Mouse (Mus musculus) small intestine, adult 2 months (tissue): ENCODE data around the gene Gm10401. TPM values are rescaled to one million over a fixed set of nuclear protein-coding genes. Genes with fewer than 3 reads are reported as not detected.

Source experiments
- H3K27ac ChIP-seq: fragments of 200-500 bp; 2 replicates; pipeline ENCODE4 v1.5.1; 2012; ENCODE audit warnings: low read depth, low read length, control low read depth, inconsistent platforms; ENCODE audit not compliant: insufficient read depth
- H3K27me3 ChIP-seq: fragments of 200-500 bp; 2 replicates; pipeline ENCODE4 v1.6.1; 2012; ENCODE audit warnings: mild to moderate bottlenecking, moderate library complexity, low read length, inconsistent platforms; ENCODE audit not compliant: control insufficient read depth, insufficient read depth
- H3K36me3 ChIP-seq: fragments of 200-500 bp; 2 replicates; pipeline ENCODE4 v1.6.1; 2012; ENCODE audit warnings: mild to moderate bottlenecking, low read length, control low read depth, inconsistent platforms; ENCODE audit not compliant: control insufficient read depth, insufficient read depth
- H3K4me1 ChIP-seq: fragments of 200-500 bp; 2 replicates; pipeline ENCODE4 v1.6.1; 2012; ENCODE audit warnings: low read length, inconsistent platforms, mixed read lengths; ENCODE audit not compliant: control insufficient read depth, insufficient read depth, insufficient read length
- H3K4me3 ChIP-seq: fragments of 200-500 bp; 2 replicates; pipeline ENCODE4 v1.5.1; 2012; ENCODE audit warnings: low read depth, mild to moderate bottlenecking, control low read depth, inconsistent platforms, low read length, moderate library complexity
- CTCF ChIP-seq: fragments of 200-500 bp; IDR thresholded peaks from 2 replicates; pipeline ENCODE4 v1.5.1; 2012; ENCODE audit warnings: low read depth, mild to moderate bottlenecking, control low read depth, inconsistent platforms, low read length, moderate library complexity, mixed read lengths; ENCODE audit not compliant: insufficient replicate concordance, insufficient read length; ENCODE audit errors: extremely low read depth
- POLR2A ChIP-seq: fragments of 200-500 bp; IDR thresholded peaks from 2 replicates; pipeline ENCODE4 v1.6.1; 2012; ENCODE audit warnings: low read depth, mild to moderate bottlenecking, control low read depth, inconsistent platforms, low read length, moderate library complexity
- WGBS: fragments of 180-500 bp; shearing (Covaris S2); methylation state at CpG from one replicate; pipeline ENCODE4 v1.1.7; 2018; 5-methylcytosine and 5-hydroxymethylcytosine counted together
- polyA plus RNA-seq: library from polyadenylated mRNA; depleted of rRNA; stranded (reverse); fragments of >200 nt; gene quantifications from 2 replicates; pipeline ENCODE4 v1.2.3, GENCODE M21; 2012; rRNA removed

Gene Gm10401
- polyA plus RNA-seq, 1 experiment, result not detected

- peak overlapping the region; percentile 20 for H3K27ac ChIP-seq
- no peak overlapping the region for H3K4me3 ChIP-seq
- no peaks in the 10 kb centered on the region for H3K27me3 ChIP-seq
- TF ChIP-seq CTCF, result no peak
- no peak for TF ChIP-seq POLR2A
- H3K4me1 ChIP-seq, result peaks cover 23% of the 10 kb centered on the region
- 51% methylated on average over 7 of the region's 7 CpGs for WGBS
- peaks cover 4% of the 10 kb centered on the region for H3K36me3 ChIP-seq
These were observed 39.4 kb downstream of the Gm10401 start for GRCm38 (mm10) chr5:115058584-115059297.

- 82% methylated on average over 4 of the region's 4 CpGs for WGBS
- H3K36me3 ChIP-seq, result no peaks in the 10 kb centered on the region
- H3K4me3 ChIP-seq, result no peak overlapping the region
- peaks cover 33% of the 10 kb centered on the region for H3K4me1 ChIP-seq
- no peaks in the 10 kb centered on the region for H3K27me3 ChIP-seq
- no peak for TF ChIP-seq POLR2A
- no peak for TF ChIP-seq CTCF
- H3K27ac ChIP-seq, result no peak overlapping the region
These were observed 40.9 kb downstream of the Gm10401 start for GRCm38 (mm10) chr5:115057153-115057552.

- Histone ChIP-seq H3K36me3 (no peaks in the 10 kb centered on the region), H3K27me3 (no peaks in the 10 kb centered on the region), H3K27ac (no peak overlapping the region), H3K4me3 (no peak overlapping the region), H3K4me1 (peaks cover 43% of the 10 kb centered on the region)
- TF ChIP-seq POLR2A, result no peak
- no peak for TF ChIP-seq CTCF
- 75% methylated on average over 6 of the region's 6 CpGs for WGBS
These were observed 42.7 kb downstream of the Gm10401 start for GRCm38 (mm10) chr5:115055418-115055817.

- no peak overlapping the region for H3K27ac ChIP-seq
- WGBS, result 90% methylated on average over 22 of the region's 22 CpGs
- no peak overlapping the region for H3K4me3 ChIP-seq
- TF ChIP-seq CTCF (no peak), POLR2A (no peak)
- no peaks in the 10 kb centered on the region for H3K27me3 ChIP-seq
- H3K4me1 ChIP-seq, result peaks cover 41% of the 10 kb centered on the region
- H3K36me3 ChIP-seq, result no peaks in the 10 kb centered on the region
These were observed 44.2 kb downstream of the Gm10401 start for GRCm38 (mm10) chr5:115053791-115054396.

GRCm38 (mm10) chr5:115052546-115052945, 45.5 kb downstream of the Gm10401 start:
- Histone ChIP-seq H3K4me1 (peaks cover 40% of the 10 kb centered on the region), H3K27ac (peak overlapping the region; percentile 68), H3K4me3 (no peak overlapping the region), H3K36me3 (no peaks in the 10 kb centered on the region), H3K27me3 (no peaks in the 10 kb centered on the region)
- WGBS, result 22% methylated on average over 8 of the region's 8 CpGs
- TF ChIP-seq POLR2A (no peak), CTCF (no peak)

GRCm38 (mm10) chr5:115050776-115051175, 47.3 kb downstream of the Gm10401 start:
- 82% methylated on average over 6 of the region's 6 CpGs for WGBS
- H3K27me3 ChIP-seq, result no peaks in the 10 kb centered on the region
- H3K36me3 ChIP-seq, result no peaks in the 10 kb centered on the region
- 0 out of 2 replicates have a peak overlapping the region, but pooled peaks have one; percentile 2 for H3K27ac ChIP-seq
- no peak for TF ChIP-seq CTCF
- no peak for TF ChIP-seq POLR2A
- peaks cover 40% of the 10 kb centered on the region for H3K4me1 ChIP-seq
- H3K4me3 ChIP-seq, result no peak overlapping the region

GRCm38 (mm10) chr5:115049692-115050091, 48.4 kb downstream of the Gm10401 start:
- H3K36me3 ChIP-seq, result 0 out of 2 replicates have a peak, but pooled peaks cover 2% of the 10 kb centered on the region
- H3K27ac ChIP-seq, result peak overlapping the region; percentile 96
- no peaks in the 10 kb centered on the region for H3K27me3 ChIP-seq
- H3K4me1 ChIP-seq, result peaks cover 44% of the 10 kb centered on the region
- no peak overlapping the region for H3K4me3 ChIP-seq
- WGBS, result 31% methylated on average over 6 of the region's 6 CpGs
- TF ChIP-seq POLR2A (no peak), CTCF (no peak)

Other genes starting within 250 kb of the Gm10401 start
- not detected in 2 replicates for gene 4930519G04Rik, start 244.6 kb downstream of the Gm10401 start, polyA plus RNA-seq
- 0.05 TPM in 1 of 2 replicates, not detected in the other for gene Gm9936, start 239.6 kb downstream of the Gm10401 start, polyA plus RNA-seq
- 7.2 and 53.4 TPM in 2 replicates for gene Oasl2, start 201.4 kb downstream of the Gm10401 start, polyA plus RNA-seq
- 88.2 and 139 TPM in 2 replicates for gene Oasl1, start 175.1 kb downstream of the Gm10401 start, polyA plus RNA-seq
- gene 2210016L21Rik, start 156.1 kb downstream of the Gm10401 start, polyA plus RNA-seq, result 8.5 and 13.6 TPM in 2 replicates
- gene Hnf1a, start 127.2 kb downstream of the Gm10401 start, polyA plus RNA-seq, result 24.1 and 46.9 TPM in 2 replicates
- 36.9 and 101 TPM in 2 replicates for gene Sppl3, start 87.2 kb downstream of the Gm10401 start, polyA plus RNA-seq
- 63.3 and 95.9 TPM in 2 replicates for gene Acads, start 21.1 kb upstream of the Gm10401 start, polyA plus RNA-seq
- gene Unc119b, start 36.7 kb upstream of the Gm10401 start, polyA plus RNA-seq, result 16.9 and 26.5 TPM in 2 replicates
- 56.0 and 78.3 TPM in 2 replicates for gene Mlec, start 59.9 kb upstream of the Gm10401 start, polyA plus RNA-seq
- gene Cabp1, start 96.1 kb upstream of the Gm10401 start, polyA plus RNA-seq, result 0.89 and 1.0 TPM in 2 replicates
- gene Pop5, start 137.5 kb upstream of the Gm10401 start, polyA plus RNA-seq, result 68.6 and 74.5 TPM in 2 replicates
- 80.5 and 148 TPM in 2 replicates for gene Rnf10, start 174.6 kb upstream of the Gm10401 start, polyA plus RNA-seq
- 4.8 and 6.6 TPM in 2 replicates for gene Coq5, start 181.4 kb upstream of the Gm10401 start, polyA plus RNA-seq
- 54.5 and 78.1 TPM in 2 replicates for gene Dynll1, start 202.7 kb upstream of the Gm10401 start, polyA plus RNA-seq
- gene Srsf9, start 228.9 kb upstream of the Gm10401 start, polyA plus RNA-seq, result 16.9 and 38.0 TPM in 2 replicates
- 3.3 and 6.0 TPM in 2 replicates for gene Gatc, start 242.9 kb upstream of the Gm10401 start, polyA plus RNA-seq
- gene Triap1, start 242.9 kb upstream of the Gm10401 start, polyA plus RNA-seq, result 3.2 and 5.9 TPM in 2 replicates